Mouse (Mus musculus): Measurements from ENCODE around the gene Gss. TPM values are rescaled to one million over a fixed set of nuclear protein-coding genes. Genes with fewer than 3 reads are reported as not detected.
"Not testable (repeated sequence)": the region's sequence is repeated elsewhere in the genome, so short reads cannot be mapped to it uniquely, and the experiment has no call there.

Gene Gss
- total RNA-seq, 2 experiments from 2014 or later, result 13.5 to 16.4 TPM

DNA sequence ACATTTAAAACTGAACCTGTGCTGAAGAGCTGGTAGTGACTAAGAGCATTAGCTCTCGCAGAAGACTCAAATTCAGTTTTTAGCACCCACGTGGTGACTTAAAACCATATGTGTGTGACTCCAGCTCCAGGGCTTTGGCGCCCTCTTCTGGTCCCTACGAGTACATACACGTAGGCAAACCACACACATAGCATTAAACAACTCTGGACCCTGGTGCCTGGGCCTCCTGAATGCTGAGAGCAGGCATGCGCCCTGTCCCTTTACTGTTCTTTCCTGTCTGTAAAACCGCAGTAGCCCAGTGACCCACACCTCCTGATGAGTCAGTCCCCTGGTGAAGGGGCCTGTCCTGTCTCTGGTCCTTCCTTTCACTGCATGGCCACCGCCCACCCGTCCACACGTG, 32.1 kb upstream of the Gss start:
- DNase-seq (ENCODE audit: extremely low spot score in 1 of 2, low spot score in 2 of 2), result peak in 1 of 2 experiments; percentile 46
- intact Hi-C loops (cut with DNase I), result no loop called here

DNA sequence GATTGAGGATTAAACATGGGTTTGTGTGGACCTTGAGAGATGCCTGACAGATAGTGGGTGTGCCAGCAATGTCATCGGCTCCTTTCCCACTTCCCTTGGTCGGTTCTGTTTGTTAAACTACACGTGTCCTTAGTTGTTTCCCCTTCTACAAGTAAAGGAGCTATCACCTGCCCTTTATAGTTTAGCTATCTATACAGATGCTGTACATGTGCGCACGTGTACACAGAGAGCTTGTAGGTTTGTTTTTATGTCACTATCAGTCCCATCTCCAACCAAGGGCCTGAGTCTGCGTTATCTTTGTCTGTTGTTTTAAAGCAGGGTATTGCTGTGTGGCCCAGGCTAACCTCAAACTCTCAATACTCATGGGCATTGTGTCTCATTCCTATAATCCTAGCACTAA, 31.4 kb upstream of the Gss start:
- no peak for DNase-seq (ENCODE audit: extremely low spot score in 1 of 2, low spot score in 2 of 2)
- intact Hi-C loops (cut with DNase I), result no loop called here

DNA sequence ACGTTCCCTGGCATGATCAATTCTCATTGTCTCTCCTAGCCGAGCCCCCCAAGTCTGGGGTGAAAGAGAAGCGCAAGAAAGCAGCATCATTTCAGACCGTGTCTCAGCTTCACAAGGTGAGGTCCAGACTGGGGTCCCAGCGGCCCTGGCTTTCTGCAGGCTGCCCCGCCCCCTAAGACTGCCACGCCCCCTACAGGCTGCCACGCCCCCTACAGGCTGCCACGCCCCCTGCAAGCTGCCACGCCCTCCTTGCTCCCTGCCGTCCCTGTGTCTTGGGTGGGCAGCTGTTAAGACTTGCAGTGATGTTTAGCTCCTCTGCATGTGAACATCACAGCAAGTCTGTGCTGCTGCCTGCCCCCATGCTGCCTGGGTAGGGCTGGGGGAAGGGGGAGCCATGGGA, 30.0 kb upstream of the Gss start:
- DNase-seq (ENCODE audit: extremely low spot score in 1 of 2, low spot score in 2 of 2), result no peak
- intact Hi-C loops (cut with DNase I), result no loop called here

DNA sequence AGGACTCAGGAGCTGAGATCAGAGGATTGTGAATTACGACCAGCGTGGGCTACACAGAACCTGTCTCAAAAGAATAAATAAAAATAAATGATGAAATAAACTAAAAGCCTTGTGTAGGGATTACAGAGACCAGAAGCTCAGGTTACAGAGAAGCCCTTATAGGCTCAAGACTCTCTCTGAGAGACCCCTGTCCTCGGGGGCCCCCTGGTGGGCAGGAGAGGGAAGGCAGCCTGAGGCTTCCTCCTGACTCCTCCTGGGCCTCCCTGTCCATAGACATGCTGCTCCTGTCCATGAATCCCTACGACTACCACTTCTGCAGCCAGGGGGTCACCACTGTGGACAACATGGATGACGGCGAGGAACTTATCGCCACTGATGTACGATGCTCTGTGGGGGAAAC, 27.2 kb upstream of the Gss start:
- intact Hi-C loops (cut with DNase I), result no loop called here

DNA sequence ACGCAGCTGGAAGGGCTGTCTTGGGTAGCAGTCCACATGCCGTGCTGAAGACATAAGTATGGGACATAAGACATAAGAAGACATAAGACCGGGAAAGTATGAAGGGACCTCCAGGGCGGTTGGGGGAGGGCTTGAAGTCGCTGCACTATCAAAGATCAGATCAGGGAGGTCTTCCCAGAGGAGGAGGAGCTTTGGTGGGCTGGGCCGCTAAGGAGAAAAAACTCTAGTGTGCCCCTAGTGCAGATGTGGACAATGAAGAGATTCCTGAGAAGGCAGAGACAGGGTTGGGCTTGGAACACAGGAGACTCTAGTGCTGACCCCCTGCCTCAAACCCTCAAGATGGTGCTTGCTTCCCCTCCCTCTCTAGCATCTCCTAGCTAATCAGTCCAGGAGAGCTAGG, 24.4 kb upstream of the Gss start:
- intact Hi-C loops (cut with DNase I), result no loop called here

More for the DNA sequence above, 27.2 kb upstream of the Gss start:
- peak; percentile 67 to 87 for DNase-seq (ENCODE audit: extremely low spot score in 1 of 2, low spot score in 2 of 2)

DNA sequence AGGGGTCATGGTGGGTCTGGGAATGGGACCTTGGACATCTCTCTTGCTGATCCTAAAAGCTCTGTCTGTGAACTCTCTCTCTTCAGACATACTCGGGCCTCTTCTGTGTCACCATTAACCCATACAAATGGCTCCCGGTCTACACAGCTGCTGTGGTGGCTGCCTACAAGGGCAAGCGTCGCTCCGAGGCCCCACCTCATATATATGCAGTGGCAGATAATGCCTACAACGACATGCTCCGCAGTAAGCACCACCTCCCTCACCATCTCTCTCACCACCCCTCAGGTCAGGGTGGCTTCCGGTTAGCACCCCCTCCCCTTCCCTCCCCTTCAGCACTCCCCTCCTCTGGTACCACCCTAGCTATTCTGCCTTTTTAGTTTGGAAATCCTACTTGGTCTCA, 21.3 kb upstream of the Gss start:
- intact Hi-C loops (cut with DNase I), result no loop called here

More for the DNA sequence above, 24.4 kb upstream of the Gss start:
- DNase-seq (ENCODE audit: extremely low spot score in 1 of 2, low spot score in 2 of 2), result no peak

DNA sequence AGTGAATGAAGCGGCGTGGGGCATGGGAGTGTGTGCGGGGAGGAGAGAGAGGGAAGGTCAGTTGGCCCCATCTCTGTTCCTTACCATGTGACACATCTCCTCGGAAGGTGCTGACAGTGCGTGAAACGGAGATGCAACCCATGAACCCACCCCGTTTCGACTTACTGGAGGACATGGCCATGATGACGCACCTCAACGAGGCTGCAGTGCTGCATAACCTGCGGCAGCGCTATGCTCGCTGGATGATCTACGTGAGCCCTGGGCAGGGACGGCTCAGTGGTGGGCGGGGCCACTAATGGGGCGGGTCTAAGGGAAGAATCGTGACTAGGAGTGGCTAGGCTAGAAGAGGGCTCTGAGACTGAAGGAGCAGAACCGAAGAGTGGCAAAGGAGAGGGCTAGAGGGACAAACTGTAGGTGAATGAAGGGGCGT, 20.7 kb upstream of the Gss start:
- DNase-seq (ENCODE audit: extremely low spot score in 1 of 2, low spot score in 2 of 2), result peak in 1 of 2 experiments; percentile 74
- intact Hi-C loops (cut with DNase I), result no loop called here

More for the DNA sequence above, 21.3 kb upstream of the Gss start:
- DNase-seq (ENCODE audit: extremely low spot score in 1 of 2, low spot score in 2 of 2), result no peak

DNA sequence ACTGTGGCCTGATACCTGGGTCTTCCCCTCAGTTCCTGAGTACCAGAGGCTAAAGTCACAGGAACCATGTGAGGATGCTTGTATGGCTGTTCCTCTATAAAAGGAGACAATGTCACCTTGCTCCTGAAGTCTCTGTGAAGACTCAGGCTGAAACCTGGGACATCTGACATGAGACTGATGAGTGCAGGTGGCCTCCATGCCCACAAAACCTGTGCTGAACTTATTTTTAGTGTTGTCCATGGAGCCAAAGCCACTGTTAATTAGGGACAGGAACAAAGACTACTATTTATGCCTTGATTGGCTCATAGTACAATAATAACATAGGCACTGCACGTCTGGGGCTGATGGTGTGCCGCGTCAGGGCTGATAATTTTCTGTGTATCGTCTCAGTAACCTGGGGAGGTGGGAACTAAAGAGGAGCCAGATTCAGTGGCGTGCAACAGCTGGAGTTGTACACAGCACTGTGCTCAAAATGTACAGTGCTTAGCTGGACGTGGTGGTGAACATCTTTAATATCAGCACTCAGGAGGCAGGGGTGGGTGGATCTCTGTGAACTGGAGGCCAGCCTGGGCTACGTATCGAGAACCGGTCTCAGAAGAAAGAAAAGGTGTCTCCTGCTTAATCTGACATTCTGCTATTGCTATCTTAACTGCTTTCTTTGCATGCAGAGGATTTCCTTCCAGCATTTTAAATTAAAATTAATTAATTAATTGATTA, 19.4 kb upstream of the Gss start:
- intact Hi-C loops (cut with DNase I), result no loop called here
- no peak for DNase-seq (ENCODE audit: extremely low spot score in 1 of 2, low spot score in 2 of 2)

DNA sequence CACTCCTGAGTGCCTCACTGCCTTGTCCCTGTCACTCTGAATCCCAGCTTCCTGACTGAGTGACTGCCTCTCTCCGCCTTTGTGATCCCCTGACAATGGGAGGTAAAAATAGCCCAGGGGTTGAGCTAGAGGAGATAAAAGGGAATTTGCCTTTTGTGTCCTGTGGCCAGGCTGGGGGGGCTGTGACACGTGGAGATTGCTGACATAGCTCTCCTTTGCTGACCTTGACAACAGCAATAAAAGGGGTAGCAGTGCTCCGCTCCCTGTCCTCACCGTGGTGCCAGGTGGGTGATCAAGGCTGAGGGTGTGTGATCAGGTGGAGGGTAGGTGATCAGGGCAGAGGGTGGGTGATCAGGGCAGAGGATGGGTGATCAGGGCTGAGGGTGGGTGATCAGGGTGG, 18.4 kb upstream of the Gss start, which contains the start of gene Myh7b:
Gene Myh7b, plus strand, starts transcription at position 235 of the 400 bp plus-strand sequence.
- no peak for DNase-seq (ENCODE audit: extremely low spot score in 1 of 2, low spot score in 2 of 2)
- intact Hi-C loops (cut with DNase I), result no loop called here

DNA sequence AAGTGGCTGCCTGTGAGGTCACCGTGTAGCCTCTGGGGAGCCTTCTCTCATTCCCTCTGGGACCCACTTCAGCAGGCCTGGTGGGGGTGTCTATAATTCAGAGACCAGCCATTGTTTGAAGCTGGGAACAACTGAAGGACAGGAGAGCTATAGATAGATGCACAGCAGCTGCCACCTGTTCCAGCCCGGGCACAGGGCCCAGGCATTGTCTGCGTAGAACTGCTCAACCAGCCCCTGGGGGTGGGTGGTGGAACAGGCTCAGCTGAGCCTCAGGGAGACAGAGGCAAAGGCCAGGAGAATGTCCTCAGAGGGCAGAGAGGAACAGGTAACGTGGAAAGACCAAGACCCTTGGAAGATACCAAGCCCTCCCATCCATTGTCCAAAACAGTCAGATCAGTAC, 13.8 kb upstream of the Gss start:
- intact Hi-C loops (cut with DNase I), result no loop called here
- no peak for DNase-seq (ENCODE audit: extremely low spot score in 1 of 2, low spot score in 2 of 2)

DNA sequence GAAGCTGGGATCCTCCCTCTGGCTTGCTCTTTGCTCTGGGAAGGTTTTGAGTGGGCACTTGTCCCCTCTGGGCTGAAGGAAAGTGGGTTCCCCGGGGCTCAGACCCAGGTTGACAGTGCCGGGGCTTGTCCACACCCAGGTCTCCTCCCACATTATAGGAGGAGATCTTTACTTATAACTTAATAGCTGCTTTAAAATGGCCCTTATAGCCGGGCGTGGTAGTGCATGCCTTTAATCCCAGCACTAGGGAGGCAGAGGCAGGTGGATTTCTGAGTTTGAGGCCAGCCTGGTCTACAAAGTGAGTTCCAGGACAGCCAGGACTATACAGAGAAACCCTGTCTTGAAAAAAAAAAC, 12.6 kb upstream of the Gss start:
- intact Hi-C loops (cut with DNase I); DNase-seq (ENCODE audit: extremely low spot score in 1 of 2, low spot score in 2 of 2): not testable (repeated sequence)

DNA sequence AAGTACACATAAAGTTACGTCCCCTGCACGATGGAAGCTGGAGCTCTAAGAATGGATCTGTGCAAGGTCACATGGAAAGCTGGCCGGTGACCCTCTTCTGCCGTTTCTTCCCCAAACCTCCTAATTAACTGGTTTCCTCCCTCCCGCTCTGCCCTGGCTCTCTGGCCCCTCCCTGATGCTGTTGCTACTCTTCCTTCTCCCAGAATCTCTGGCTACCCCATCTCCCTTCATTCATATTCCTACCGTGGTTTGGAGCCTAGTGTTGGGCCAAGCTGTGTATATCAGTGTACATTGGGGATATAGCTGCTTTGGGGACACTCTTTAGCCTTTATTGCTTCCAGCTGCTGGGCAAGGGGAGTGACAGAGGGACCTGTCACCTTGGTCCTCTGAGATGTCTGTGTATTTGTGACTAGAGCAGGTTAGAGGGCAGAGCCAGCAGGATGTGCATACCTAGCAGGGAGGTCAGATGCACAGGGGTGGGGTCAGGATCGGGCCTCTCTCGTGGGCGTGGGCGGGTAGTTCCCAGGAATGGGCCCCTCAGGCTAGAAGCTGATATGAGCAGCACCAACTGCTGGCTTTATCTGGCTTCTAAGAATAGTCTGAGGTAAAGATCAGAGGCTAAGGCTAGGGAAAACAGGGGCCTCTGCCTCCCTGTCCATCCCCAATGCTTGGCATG, 12.1 kb upstream of the Gss start:
- intact Hi-C loops (cut with DNase I), result no loop called here
- DNase-seq (ENCODE audit: extremely low spot score in 1 of 2, low spot score in 2 of 2), result no peak

DNA sequence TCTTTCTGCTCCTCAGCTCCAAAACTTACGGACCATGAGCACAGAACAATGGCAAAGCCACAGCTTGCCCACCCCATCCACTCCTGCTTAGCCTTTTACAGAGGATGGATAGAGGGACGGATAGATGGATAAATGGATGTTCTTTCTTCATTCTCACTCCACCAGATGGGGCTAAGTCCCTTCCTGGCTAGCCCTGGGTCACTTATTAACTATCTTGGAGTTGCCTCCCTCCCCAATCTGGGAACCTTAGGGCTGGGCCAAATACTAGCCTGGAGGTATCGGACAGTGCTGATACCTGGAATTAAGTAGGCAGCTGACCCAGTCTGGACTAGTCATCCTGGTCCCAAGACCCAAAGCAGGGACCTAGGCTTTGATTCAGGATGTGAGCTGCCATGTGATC, 11.1 kb upstream of the Gss start:
- intact Hi-C loops (cut with DNase I), result no loop called here
- no peak for DNase-seq (ENCODE audit: extremely low spot score in 1 of 2, low spot score in 2 of 2)

DNA sequence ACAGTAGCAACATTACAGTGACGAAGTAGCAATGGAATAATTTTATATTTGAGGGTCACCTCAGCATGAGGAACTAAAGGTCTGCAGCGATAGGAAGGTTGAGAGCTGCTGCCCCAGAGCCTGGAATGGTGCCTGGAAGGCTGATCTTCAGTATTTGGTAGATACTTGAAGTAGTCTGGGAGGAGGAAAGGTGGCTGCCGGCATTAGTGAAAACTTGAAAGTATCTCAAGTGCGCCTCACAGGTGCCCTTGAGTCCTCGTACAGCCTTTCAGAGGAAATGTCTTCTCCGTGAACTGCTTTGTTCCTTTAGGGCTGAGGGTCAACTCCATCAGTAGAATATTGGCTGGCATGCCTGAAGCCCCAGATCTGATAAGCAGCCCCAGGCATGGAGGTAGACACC, 2.9 kb upstream of the Gss start:
- intact Hi-C loops (cut with DNase I), result no loop called here

DNA sequence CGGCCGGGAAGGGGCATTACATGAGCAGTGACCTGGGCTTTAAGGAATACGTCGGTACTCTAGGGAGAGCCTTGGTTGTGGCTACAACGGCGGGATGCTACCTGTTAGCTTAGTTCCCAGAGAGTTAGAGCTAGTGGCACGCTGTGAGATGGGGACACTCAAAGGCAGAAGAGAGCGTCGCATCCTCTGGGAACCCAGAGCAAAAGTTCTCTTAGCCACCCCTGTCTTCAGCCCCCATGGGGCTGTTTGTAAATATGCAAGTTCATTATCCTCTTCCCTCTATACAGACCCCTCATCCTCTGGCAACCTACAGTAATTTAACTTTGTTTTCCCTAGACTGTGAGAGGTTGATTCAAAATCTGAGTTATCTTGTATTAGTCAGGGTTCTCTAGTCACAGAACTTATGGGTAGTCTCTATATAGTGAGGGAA, 259 bp upstream of the Gss start:
- no peak for DNase-seq (ENCODE audit: extremely low spot score in 1 of 2, low spot score in 2 of 2)
- intact Hi-C loops (cut with DNase I), result no loop called here

More for the DNA sequence above, 2.9 kb upstream of the Gss start:
- DNase-seq (ENCODE audit: extremely low spot score in 1 of 2, low spot score in 2 of 2), result no peak

DNA sequence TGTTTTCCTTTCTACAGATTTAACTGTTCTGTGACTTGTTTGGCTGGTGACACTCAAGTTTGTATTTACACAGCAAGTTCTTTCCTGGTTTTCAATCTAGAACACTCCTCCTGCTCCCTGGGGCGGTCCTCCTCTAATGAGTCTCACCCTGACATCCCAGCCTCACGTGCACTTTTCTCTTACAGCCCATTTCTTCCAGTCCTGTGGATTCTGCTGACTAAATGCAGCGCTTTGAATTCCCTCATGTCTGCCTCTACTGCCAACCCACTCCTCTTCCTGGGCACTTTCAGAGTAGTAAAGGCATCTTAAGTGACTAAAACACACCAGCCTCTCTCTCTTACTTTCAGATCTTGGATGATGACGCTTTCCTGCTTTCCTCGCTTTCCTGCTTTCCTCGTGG, 934 bp downstream of the Gss start:
- no peak for DNase-seq (ENCODE audit: extremely low spot score in 1 of 2, low spot score in 2 of 2)
- intact Hi-C loops (cut with DNase I), result no loop called here

DNA sequence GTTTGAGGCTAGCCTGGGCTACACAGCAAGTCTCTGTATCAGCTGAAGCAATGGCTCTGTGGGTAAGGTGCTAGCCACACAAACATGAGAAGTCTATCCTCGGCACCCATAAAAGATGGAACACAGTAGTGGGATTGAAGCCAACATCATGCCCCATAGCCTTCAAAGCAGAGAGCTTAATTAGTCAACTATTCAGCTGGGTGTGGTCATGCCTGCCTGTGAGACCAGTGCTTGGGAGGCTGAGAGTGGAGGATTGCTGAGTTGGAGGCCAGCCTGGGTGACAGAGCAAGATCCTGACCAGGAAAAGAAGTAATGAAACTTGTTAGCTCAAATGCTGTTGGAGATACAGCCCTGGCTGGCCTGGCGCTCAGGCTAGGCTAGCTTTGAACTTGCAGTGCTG, 1.7 kb downstream of the Gss start:
- DNase-seq (ENCODE audit: extremely low spot score in 1 of 2, low spot score in 2 of 2), result no peak
- intact Hi-C loops (cut with DNase I), result no loop called here

DNA sequence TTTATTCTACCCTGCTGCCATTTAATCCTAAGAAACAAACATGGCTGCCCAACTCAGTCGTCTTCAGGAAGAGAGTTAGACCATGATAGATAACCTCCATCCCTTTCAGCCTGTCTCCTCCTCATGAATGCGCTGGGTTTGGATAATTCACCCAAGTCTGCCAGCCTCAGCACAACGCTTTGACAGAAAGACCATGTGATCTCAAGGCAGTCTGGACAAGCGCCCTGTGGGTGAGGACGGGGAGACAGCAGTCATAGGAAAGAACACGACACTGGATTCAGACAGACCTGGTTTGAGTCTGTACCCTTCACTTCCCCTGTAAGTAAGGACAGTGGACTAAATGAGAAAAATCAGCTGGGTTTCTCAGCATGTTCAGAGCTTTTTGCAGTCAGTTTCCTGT, 3.1 kb downstream of the Gss start:
- no peak for DNase-seq (ENCODE audit: extremely low spot score in 1 of 2, low spot score in 2 of 2)
- intact Hi-C loops (cut with DNase I), result no loop called here

DNA sequence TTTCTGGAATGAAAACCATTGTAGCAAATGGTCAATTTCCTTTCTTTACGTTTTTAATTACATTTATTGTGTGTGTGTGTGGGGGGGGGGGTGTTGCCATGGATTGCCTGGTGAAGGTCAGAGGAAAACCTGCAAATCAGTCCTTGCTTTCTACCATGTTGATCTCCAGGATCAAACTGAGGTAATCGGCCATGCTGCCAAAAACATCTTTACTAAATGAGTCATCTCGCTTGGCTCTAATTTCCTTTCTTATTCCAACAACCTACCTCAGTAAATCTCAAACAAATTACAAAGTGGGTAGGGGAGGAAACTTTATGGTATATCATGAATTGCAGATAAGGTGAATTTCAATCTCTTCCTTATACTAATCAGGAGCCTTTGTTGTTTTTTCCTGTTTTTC, 4.5 kb downstream of the Gss start:
- DNase-seq (ENCODE audit: extremely low spot score in 1 of 2, low spot score in 2 of 2), result no peak
- intact Hi-C loops (cut with DNase I), result no loop called here

DNA sequence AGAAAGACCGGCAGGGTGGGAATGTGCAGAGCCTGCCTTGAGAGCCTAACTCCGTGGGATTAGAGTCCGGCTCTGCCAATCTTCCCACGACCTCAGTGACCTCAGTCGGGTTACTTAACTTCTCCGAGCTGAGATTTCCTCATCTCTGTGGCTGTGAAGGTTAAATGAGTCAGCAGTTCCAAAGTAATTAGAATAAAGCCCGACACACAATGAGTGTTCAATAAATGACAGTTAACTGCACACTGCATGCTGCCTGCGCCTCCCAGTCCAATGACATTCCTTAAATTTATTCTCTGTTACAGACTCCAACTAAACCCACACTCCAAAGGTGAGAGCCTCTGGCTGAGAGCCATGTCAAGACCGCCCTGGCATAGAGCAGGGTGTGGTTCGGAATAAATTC, 7.1 kb downstream of the Gss start:
- DNase-seq (ENCODE audit: extremely low spot score in 1 of 2, low spot score in 2 of 2), result no peak
- intact Hi-C loops (cut with DNase I), result no loop called here

DNA sequence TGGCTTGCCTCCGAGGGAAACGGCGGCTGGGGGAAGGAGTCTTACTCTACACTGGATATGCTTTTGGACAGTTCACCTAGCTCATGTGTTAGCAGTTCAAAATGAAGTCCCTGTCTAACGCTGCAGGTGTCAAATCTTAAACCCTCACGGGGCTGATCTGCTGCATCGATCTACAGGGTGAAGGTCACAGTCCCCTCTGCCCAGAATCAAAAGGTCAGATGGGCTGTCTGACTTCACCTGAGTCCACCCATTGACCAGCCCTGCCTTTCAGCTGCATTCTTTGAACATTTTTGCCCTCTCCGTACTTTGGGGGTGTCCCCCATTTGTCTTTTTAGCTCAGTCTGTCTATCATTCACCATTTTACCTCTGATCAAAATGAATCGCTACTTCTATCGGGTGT, 7.5 kb downstream of the Gss start:
- DNase-seq (ENCODE audit: extremely low spot score in 1 of 2, low spot score in 2 of 2), result no peak
- intact Hi-C loops (cut with DNase I), result no loop called here

Measured in left cerebral cortex, postnatal 10 days (tissue).